21 mouse cellular contexts compared by ENCODE assay signal in the genomic region with DNA sequence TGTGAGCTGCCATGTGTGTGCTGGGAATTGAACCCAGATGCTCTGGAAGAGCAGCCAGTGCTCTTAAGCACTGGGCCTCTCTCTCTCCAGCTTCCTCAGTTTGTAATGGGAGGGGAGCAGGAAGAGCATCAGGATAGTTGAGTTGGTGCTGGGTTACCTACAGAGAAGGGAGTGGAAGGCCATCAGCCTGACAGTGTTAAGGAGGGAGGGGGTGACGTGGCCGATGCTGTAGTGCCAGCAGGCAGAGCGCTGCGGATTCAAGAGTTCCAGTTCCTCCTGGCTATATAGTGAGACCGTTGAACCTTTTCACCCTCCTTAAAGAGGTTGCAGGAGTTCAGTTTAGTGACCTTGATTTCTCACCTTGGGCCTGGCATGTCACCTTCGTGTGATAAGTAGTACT. TPM values are rescaled to one million over a fixed set of nuclear protein-coding genes. Genes with fewer than 3 reads are reported as not detected.
DNase-seq lines count a peak whose midpoint lies in the region; ATAC-seq and TF ChIP-seq lines count a peak whose summit lies in the region.
"Had no signal": no experiment of that assay in that cellular context is flagged by ENCODE, and none has a peak within 500 bp of the region (broad histone marks: within the 10 kb centered on the region; RNA-seq: fewer than 3 reads in every experiment).

No protein-coding gene starts in this region.

- H3K4me2 ChIP-seq in heart, postnatal 0 days (ENCODE audit: low read depth, low read length), result no peak overlapping the region
- no peak overlapping the region for H3K4me2 ChIP-seq in stomach, embryonic 16.5 days (ENCODE audit: low read depth, low read length)
- no peak overlapping the region for H3K4me2 ChIP-seq in stomach, postnatal 0 days (replicated peaks; ENCODE audit: low read depth)
- no peak overlapping the region for H3K4me2 ChIP-seq in liver, embryonic 11.5 days
- H3K4me2 ChIP-seq in liver, embryonic 12.5 days, result no peak overlapping the region
- H3K4me2 ChIP-seq: embryonic facial prominence, embryonic 13.5 days; hindbrain, embryonic 12.5 days; midbrain, embryonic 15.5 days; neural tube, embryonic 12.5 days had no signal

- H3K4me1 ChIP-seq in heart, embryonic 10.5 days, result peaks cover 47% of the 10 kb centered on the region
- H3K4me1 ChIP-seq in heart, postnatal 0 days (ENCODE audit: control insufficient read depth, insufficient read depth), result peaks cover 46% of the 10 kb centered on the region
- H3K4me1 ChIP-seq in stomach, embryonic 16.5 days (ENCODE audit: control insufficient read depth, insufficient read depth, low read length), result peaks cover 33% of the 10 kb centered on the region
- H3K4me1 ChIP-seq in stomach, postnatal 0 days (replicated peaks; ENCODE audit: control insufficient read depth, insufficient read depth), result peaks cover 11% of the 10 kb centered on the region
- peaks cover 21% of the 10 kb centered on the region for H3K4me1 ChIP-seq in liver, embryonic 11.5 days (replicated peaks; ENCODE audit: control insufficient read depth, insufficient read depth, low read length)
- peaks cover 44% of the 10 kb centered on the region for H3K4me1 ChIP-seq in liver, embryonic 12.5 days

- no peak overlapping the region for H3K4me3 ChIP-seq in heart, embryonic 10.5 days
- no peak overlapping the region for H3K4me3 ChIP-seq in heart, postnatal 0 days (ENCODE audit: low read depth, low read length)
- H3K4me3 ChIP-seq in stomach, embryonic 16.5 days (replicated peaks; ENCODE audit: low read length), result no peak overlapping the region
- H3K4me3 ChIP-seq in stomach, postnatal 0 days (ENCODE audit: low read depth, low read length), result no peak overlapping the region
- no peak overlapping the region for H3K4me3 ChIP-seq in liver, embryonic 11.5 days (ENCODE audit: low read depth, low read length)
- H3K4me3 ChIP-seq in liver, embryonic 12.5 days, result no peak overlapping the region
- H3K4me3 ChIP-seq: embryonic facial prominence, embryonic 13.5 days; hindbrain, embryonic 12.5 days; midbrain, embryonic 15.5 days; neural tube, embryonic 12.5 days had no signal

- H3K9ac ChIP-seq in heart, postnatal 0 days (replicated peaks; ENCODE audit: low read depth, low read length), result no peak overlapping the region
- H3K9ac ChIP-seq in stomach, embryonic 16.5 days (ENCODE audit: low read length), result 0 out of 2 replicates have a peak overlapping the region, but pooled peaks have one; percentile 9
- H3K9ac ChIP-seq in stomach, postnatal 0 days (ENCODE audit: low read length), result no peak overlapping the region
- H3K9ac ChIP-seq in liver, embryonic 11.5 days (ENCODE audit: low read depth, low read length), result no peak overlapping the region
- no peak overlapping the region for H3K9ac ChIP-seq in liver, embryonic 12.5 days
- H3K9ac ChIP-seq: embryonic facial prominence, embryonic 13.5 days; hindbrain, embryonic 12.5 days; midbrain, embryonic 15.5 days; neural tube, embryonic 12.5 days had no signal

- no peak for DNase-seq in heart, embryonic 10.5 days (ENCODE audit: low spot score)
- no peak for DNase-seq in heart, adult 9 months (ENCODE audit: low spot score in 2 of 2)
- DNase-seq in heart, postnatal 0 days (ENCODE audit: low spot score), result no peak
- DNase-seq in heart, postnatal 4 days, result no peak
- no peak for DNase-seq in stomach, postnatal 0 days (ENCODE audit: low spot score)
- DNase-seq in liver, embryonic 11.5 days (ENCODE audit: low spot score), result no peak
- DNase-seq: adrenal gland, postnatal 10 days; cerebellum, adult 18-20 months; cerebellum, postnatal 14 days; kidney, postnatal 36 days; lung, postnatal 4 days; right cerebral cortex, postnatal 25 days; spleen, adult 18-20 months; thymus, postnatal 25 days had no signal

- H3K36me3 ChIP-seq in heart, embryonic 10.5 days, result no peaks in the 10 kb centered on the region; the same call in 1 of the 2 replicates
- 0 out of 2 replicates have a peak, but pooled peaks cover 3% of the 10 kb centered on the region for H3K36me3 ChIP-seq in heart, postnatal 0 days (replicated peaks; ENCODE audit: control insufficient read depth, insufficient read depth, low read length)
- H3K36me3 ChIP-seq in stomach, embryonic 16.5 days (ENCODE audit: control insufficient read depth, insufficient read depth, low read length), result no peaks in the 10 kb centered on the region
- no peaks in the 10 kb centered on the region for H3K36me3 ChIP-seq in stomach, postnatal 0 days (ENCODE audit: control insufficient read depth, insufficient read depth, low read length)
- no peaks in the 10 kb centered on the region for H3K36me3 ChIP-seq in liver, embryonic 11.5 days (ENCODE audit: control insufficient read depth, insufficient read depth, low read length)
- H3K36me3 ChIP-seq in liver, embryonic 12.5 days, result 0 out of 2 replicates have a peak, but pooled peaks cover 5% of the 10 kb centered on the region
- H3K36me3 ChIP-seq: embryonic facial prominence, embryonic 13.5 days; hindbrain, embryonic 12.5 days; midbrain, embryonic 15.5 days; neural tube, embryonic 12.5 days had no signal

- H3K27me3 ChIP-seq in heart, embryonic 10.5 days (ENCODE audit: insufficient read depth, poor library complexity, severe bottlenecking), result no peaks in the 10 kb centered on the region
- H3K27me3 ChIP-seq in heart, postnatal 0 days (ENCODE audit: control insufficient read depth, insufficient read depth, low read length), result no peaks in the 10 kb centered on the region
- H3K27me3 ChIP-seq in stomach, embryonic 16.5 days (ENCODE audit: control insufficient read depth, insufficient read depth, low read length), result no peaks in the 10 kb centered on the region
- H3K27me3 ChIP-seq in stomach, postnatal 0 days (ENCODE audit: control insufficient read depth, insufficient read depth, low read length), result no peaks in the 10 kb centered on the region
- H3K27me3 ChIP-seq in liver, embryonic 11.5 days (replicated peaks; ENCODE audit: control insufficient read depth, insufficient read depth, low read length), result no peaks in the 10 kb centered on the region
- H3K27me3 ChIP-seq in liver, embryonic 12.5 days (replicated peaks), result no peaks in the 10 kb centered on the region
- H3K27me3 ChIP-seq: embryonic facial prominence, embryonic 13.5 days; hindbrain, embryonic 12.5 days; midbrain, embryonic 15.5 days; neural tube, embryonic 12.5 days had no signal

- no peaks in the 10 kb centered on the region for H3K9me3 ChIP-seq in heart, embryonic 10.5 days
- no peaks in the 10 kb centered on the region for H3K9me3 ChIP-seq in heart, postnatal 0 days (replicated peaks; ENCODE audit: control insufficient read depth, low read length)
- H3K9me3 ChIP-seq in stomach, embryonic 16.5 days (replicated peaks; ENCODE audit: control insufficient read depth, low read length), result no peaks in the 10 kb centered on the region
- no peaks in the 10 kb centered on the region for H3K9me3 ChIP-seq in stomach, postnatal 0 days (ENCODE audit: control insufficient read depth, low read length)
- no peaks in the 10 kb centered on the region for H3K9me3 ChIP-seq in liver, embryonic 11.5 days (ENCODE audit: control insufficient read depth, low read length)
- H3K9me3 ChIP-seq in liver, embryonic 12.5 days (replicated peaks), result no peaks in the 10 kb centered on the region
- H3K9me3 ChIP-seq: embryonic facial prominence, embryonic 13.5 days; hindbrain, embryonic 12.5 days; midbrain, embryonic 15.5 days; neural tube, embryonic 12.5 days had no signal

- peak overlapping the region; percentile 8; the same call in 1 of the 2 replicates for H3K27ac ChIP-seq in heart, embryonic 10.5 days
- peak overlapping the region; percentile 35 for H3K27ac ChIP-seq in heart, postnatal 0 days (ENCODE audit: low read depth)
- H3K27ac ChIP-seq in stomach, embryonic 16.5 days (ENCODE audit: low read length), result no peak overlapping the region
- no peak overlapping the region; the same call in 1 of the 2 replicates for H3K27ac ChIP-seq in stomach, postnatal 0 days (replicated peaks)
- H3K27ac ChIP-seq in liver, embryonic 11.5 days (ENCODE audit: low read depth, low read length), result no peak overlapping the region
- no peak overlapping the region for H3K27ac ChIP-seq in liver, embryonic 12.5 days
- H3K27ac ChIP-seq: embryonic facial prominence, embryonic 13.5 days; hindbrain, embryonic 12.5 days; midbrain, embryonic 15.5 days; neural tube, embryonic 12.5 days had no signal

- no peak for TF ChIP-seq CTCF in heart, postnatal 0 days (IDR thresholded peaks at IDR 0.05; ENCODE audit: low read depth)
- no peak for TF ChIP-seq CTCF in stomach, postnatal 0 days (IDR thresholded peaks at IDR 0.05; ENCODE audit: low read depth)

- TF ChIP-seq EP300 in heart, postnatal 0 days (IDR thresholded peaks at IDR 0.05; ENCODE audit: low read depth), result no peak
- no peak for TF ChIP-seq EP300 in stomach, postnatal 0 days (optimal IDR thresholded peaks at IDR 0.05)

- ATAC-seq in heart, postnatal 0 days (ENCODE audit: insufficient read depth, low read depth), result no peak
- ATAC-seq in stomach, embryonic 16.5 days (ENCODE audit: insufficient read depth, low FRiP score), result no peak
- no peak for ATAC-seq in stomach, postnatal 0 days (ENCODE audit: low FRiP score, low TSS enrichment)
- no peak for ATAC-seq in liver, embryonic 11.5 days (replicated peaks; ENCODE audit: low FRiP score)
- ATAC-seq in liver, embryonic 12.5 days, result no peak
- ATAC-seq: forebrain, embryonic 14.5 days; midbrain, embryonic 15.5 days had no signal

- WGBS in heart, embryonic 10.5 days, result 65% methylated on average over 6 of the region's 6 CpGs
- whole genome bisulfite sequencing in heart, postnatal 0 days, result 48% methylated on average over 6 of the region's 6 CpGs
- WGBS in stomach, embryonic 16.5 days, result 72% methylated on average over 6 of the region's 6 CpGs
- WGBS in stomach, postnatal 0 days, result 69% methylated on average over 6 of the region's 6 CpGs
- 75% methylated on average over 6 of the region's 6 CpGs for WGBS in liver, embryonic 11.5 days
- 74% methylated on average over 6 of the region's 6 CpGs for WGBS in liver, embryonic 12.5 days (ENCODE audit: insufficient replicate concordance)

RNA-seq across cellular contexts. Expression of gene Sik3, which starts 18.3 kb away (rescaled TPM):
- 6.4 and 8.0 TPM in 2 replicates for polyA plus RNA-seq in heart, embryonic 10.5 days (2016; fragmentation: Nextera tagmentation; extraction: Ambion mirVana)
- total RNA-seq in heart, postnatal 0 days (2014; rRNA removed; ENCODE audit: low replicate concordance), result 35.3 and 49.3 TPM in 2 replicates
- 12.2 and 13.1 TPM in 2 replicates for polyA plus RNA-seq in heart, postnatal 0 days (2015; fragmentation: Nextera tagmentation; extraction: Ambion mirVana)
- 10 to 100 TPM; 64.6 to 66.9 TPM for total RNA-seq in heart, postnatal 4 days (2021)
- polyA plus RNA-seq in stomach, embryonic 16.5 days (2015; fragmentation: Nextera tagmentation; extraction: Ambion mirVana), result 5.1 and 5.7 TPM in 2 replicates
- 6.6 and 6.8 TPM in 2 replicates for polyA plus RNA-seq in stomach, postnatal 0 days (2015; fragmentation: Nextera tagmentation; extraction: Ambion mirVana)
- polyA plus RNA-seq in liver, embryonic 11.5 days (2014; fragmentation: Nextera tagmentation; extraction: Ambion mirVana), result 8.6 and 9.5 TPM in 2 replicates
- polyA plus RNA-seq in liver, embryonic 12.5 days (2016; fragmentation: Nextera tagmentation; extraction: Ambion mirVana), result 6.8 and 7.1 TPM in 2 replicates

RNA-seq across cellular contexts. Expression of gene Pafah1b2, which starts 18.5 kb away (rescaled TPM):
- 183 and 212 TPM in 2 replicates for polyA plus RNA-seq in heart, embryonic 10.5 days (2016; fragmentation: Nextera tagmentation; extraction: Ambion mirVana)
- total RNA-seq in heart, postnatal 0 days (2014; rRNA removed; ENCODE audit: low replicate concordance), result 41.0 and 50.3 TPM in 2 replicates
- 83.6 and 92.8 TPM in 2 replicates for polyA plus RNA-seq in heart, postnatal 0 days (2015; fragmentation: Nextera tagmentation; extraction: Ambion mirVana)
- 100 to 1,000 TPM; 104 TPM for total RNA-seq in heart, postnatal 4 days (2021)
- 143 and 152 TPM in 2 replicates for polyA plus RNA-seq in stomach, embryonic 16.5 days (2015; fragmentation: Nextera tagmentation; extraction: Ambion mirVana)
- polyA plus RNA-seq in stomach, postnatal 0 days (2015; fragmentation: Nextera tagmentation; extraction: Ambion mirVana), result 70.8 and 79.0 TPM in 2 replicates
- 137 and 154 TPM in 2 replicates for polyA plus RNA-seq in liver, embryonic 11.5 days (2014; fragmentation: Nextera tagmentation; extraction: Ambion mirVana)
- polyA plus RNA-seq in liver, embryonic 12.5 days (2016; fragmentation: Nextera tagmentation; extraction: Ambion mirVana), result 118 and 125 TPM in 2 replicates

Comparison
In these comparisons a context has a peak if more than half of its experiments do, and no peak if none do; other contexts are left out.
1. H3K27ac ChIP-seq: peak in heart, embryonic 10.5 days (single experiment) and heart, postnatal 0 days (single experiment); none in stomach, embryonic 16.5 days (single experiment), stomach, postnatal 0 days (single experiment), liver, embryonic 11.5 days (single experiment) and liver, embryonic 12.5 days (single experiment).